Mouse (Mus musculus) monocyte, adult 5-6 weeks (primary cell): ENCODE data around the gene Tbl2. TPM values are rescaled to one million over a fixed set of nuclear protein-coding genes. Genes with fewer than 3 reads are reported as not detected.

Experiments
- ATAC-seq: fragments of 153-309, 156-312 bp; replicated peaks from 2 replicates; pipeline ENCODE4 v1.8.0; 2017; ENCODE audit warnings: mild to moderate bottlenecking; ENCODE audit not compliant: low TSS enrichment, insufficient number of reproducible peaks, severe bottlenecking, poor library complexity, low FRiP score
- total RNA-seq: library from RNA; stranded (forward); fragments of 200-1000, 200-491, 200-594 nt; gene quantifications from 3 replicates; pipeline ENCODE4 v1.2.3, GENCODE M21; 2017

Tbl2 gene
- total RNA-seq, 1 experiment from 2014 or later: 9.9 TPM

DNA sequence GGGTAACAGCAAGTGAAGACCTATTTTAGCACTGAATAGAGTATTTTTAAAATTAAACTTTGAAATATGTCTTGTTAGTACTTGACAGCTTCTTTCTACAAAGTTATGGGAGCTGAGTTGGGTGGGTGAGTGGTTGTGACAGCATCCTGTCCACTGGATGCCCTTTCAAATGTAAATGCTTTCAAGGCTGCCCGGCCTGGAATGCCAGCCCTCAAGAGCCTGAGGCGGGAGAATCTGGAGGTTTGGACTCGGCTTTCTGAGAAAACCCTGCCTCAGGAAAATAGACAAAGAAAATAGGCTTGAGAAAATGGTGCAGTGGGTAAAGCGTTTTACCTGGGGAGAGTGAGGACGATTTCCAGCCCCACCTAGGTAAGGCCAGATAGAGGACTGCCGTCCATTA, 32.3 kb downstream of the Tbl2 start:
- no peak for ATAC-seq

DNA sequence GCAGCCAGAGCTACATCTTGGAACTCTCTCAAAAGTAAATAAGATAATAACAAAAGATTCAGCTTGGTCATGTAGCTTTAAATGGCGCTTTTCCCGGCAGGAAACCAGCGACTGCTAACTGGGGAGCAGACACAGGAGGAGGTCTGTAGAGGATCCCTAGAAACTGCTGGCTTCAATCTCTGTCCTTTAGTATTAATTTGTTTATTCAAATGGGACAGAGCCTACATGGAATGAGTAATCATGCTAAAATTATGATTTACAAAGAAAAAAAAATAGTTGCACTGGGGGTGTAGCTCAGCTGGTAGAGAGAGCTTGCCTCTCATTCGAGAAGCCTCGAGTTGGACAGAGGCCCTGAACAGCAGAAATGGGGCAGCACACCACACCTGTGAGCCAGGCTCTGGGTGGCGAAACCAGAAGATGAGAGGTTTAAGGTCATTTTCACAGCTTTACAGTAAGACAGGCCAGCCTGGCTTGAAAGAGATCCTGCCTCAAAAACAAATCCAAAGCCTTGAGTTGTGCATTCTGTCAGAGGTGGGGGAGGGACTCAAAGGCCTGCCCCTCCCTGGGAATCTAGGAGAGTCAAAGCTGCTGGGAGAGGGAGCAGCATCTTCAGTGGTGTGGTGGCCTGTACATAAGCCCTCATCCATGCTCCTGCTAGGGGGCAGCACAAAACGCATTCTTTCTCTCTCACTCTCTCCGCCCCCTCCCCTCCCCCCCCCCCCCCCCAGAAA, 33.8 kb downstream of the Tbl2 start:
- no peak for ATAC-seq

DNA sequence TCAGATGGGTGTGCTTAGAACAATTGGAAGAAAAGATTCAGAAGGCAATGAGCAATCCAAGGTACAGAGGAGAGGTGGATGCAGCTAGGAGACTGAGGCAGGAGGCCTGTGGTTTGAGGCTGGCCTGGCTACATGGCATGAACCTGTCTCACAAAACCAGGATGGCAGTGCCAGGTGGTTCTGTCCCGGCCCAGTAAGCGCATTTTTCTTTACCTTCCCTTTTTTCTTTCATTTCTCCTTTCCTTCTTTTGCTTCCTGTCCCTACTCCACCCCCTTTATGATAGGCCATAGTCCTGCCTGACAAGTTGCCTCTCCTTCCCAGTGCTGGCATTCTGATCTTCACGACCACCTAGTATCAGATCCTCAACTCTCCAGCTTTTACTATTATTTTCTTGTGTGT, 35.6 kb downstream of the Tbl2 start:
- ATAC-seq: no peak

DNA sequence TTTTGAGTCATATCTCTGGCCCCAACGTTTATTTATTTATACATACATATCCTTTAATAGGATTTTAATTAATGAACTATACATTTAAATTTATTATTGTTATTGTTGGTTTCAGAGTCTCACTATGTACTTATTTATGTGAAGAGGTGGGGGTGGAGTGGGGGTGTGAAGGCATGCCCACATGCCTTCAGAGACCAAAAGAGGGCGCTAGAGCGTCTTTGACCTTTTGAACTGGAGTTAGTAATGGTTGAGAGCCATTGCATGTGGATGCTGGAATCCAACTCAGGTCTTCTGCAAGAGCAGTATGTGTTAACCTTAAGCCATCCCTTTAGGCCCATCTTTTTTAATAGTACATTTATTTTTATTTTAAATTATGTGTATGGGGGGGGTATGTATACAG, 36.1 kb downstream of the Tbl2 start:
- ATAC-seq: no peak

DNA sequence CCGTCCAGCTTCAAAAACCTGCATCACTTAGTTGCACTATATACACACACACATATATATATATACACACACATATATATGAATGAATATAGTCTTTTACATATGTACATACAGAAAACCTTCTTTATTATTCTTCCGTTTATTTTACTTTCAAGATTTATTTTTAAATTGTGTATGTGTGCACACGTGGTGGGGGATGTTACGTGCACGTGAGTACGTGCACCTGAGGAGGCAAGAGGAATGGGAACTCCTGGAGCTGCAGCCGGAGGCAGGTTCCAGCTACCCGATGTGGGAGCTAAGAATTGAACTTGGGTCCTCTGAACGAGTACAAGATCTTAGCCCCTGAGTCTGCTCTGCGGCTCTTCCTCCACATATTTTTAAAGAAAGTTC, 36.8 kb downstream of the Tbl2 start:
- no peak for ATAC-seq

DNA sequence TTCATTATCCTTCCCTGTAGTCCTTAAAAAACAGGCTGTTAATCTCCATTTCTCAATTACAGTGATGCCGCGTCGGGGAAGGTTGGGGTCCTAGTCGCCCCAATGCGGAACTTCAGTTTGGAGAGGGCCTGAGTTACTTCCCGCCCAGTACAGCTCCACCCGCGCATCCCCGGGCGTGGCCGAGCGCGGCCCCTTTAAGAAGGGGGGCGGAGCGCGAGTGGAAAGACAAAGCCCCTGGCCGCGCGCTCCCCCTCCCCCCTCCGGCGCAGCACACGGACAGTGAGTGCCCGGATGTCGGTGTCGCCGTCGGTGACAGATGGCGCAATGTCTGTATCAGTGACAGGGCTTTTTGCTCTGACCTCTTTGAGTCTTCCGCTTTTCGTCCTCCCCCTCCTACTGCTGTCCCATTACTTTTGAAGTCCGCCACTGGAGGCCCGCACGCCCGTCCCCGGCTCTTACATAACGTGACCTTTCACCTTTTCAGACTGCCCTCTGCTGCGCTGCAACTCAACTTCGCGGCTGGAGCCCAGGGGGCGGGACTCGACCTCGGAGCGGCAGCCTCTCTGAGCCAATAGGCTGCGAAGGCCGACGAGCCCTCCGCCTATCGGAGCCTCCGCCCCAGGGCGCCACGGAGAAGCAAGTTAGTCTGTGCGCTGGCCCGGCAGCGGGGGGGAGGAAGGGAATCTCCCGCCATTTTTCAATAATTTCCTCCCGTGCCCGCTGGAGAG, 37.3 kb downstream of the Tbl2 start, which contains the start of gene Baz1b:
Gene Baz1b, plus strand, starts transcription at position 644 of the 728 bp plus-strand sequence.
- ATAC-seq: peak; percentile 93

DNA sequence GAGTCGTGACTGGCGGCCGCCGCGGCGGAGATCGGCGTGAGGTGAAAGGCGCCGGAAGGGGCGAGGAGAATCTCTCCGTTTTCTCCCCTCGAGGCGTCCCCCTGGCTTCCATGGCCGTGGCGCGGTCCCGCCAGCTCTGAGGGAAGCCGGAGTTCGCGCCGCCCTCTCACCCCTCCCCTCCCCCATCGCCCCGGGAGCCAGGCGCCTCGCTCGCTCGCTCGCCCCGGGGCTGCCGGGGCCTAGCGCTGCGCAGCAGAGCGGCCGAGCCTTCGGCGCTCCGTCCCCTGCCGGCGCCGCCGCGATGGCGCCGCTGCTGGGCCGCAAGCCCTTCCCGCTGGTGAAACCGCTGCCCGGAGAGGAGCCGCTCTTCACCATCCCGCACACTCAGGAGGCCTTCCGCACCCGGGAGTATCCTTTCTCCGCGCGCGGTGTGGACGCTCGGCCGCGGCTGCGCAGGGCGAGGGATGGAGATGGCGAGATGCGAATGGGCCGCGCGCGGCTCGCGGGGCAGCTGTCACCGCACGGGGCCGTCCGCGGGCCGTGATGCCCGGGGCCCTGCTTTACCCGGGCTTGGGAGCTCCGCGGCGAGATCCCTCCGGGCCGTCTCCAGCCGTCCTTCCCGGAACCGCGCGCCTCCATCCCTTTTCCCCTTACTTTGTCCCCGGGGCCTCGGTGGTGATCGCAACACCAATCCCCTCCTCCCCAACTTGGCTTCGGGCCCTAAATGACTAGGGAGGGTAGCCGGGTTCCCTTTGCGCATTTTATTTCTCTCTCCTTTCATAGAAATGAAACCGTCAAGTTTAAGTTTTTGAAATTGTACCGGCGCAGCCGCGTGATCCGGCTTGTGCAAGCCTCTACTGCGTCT, 38.1 kb downstream of the Tbl2 start:
- ATAC-seq: no peak

DNA sequence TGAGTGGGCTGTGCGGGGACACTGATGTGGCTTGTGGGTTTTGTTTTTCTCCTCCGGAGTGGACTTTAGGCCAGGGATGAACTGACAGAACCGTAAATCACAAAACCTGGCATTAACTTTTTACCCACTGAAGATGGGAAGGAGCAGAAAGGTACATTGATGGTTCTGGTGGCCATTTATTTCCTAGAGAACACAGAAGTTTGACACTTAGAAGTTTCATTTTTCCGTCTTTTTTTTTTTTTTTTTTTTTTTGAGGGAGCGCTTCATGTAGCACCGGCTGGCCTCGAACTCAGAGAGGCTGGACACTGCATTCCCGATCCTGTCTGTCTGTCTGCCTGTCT, 38.7 kb downstream of the Tbl2 start:
- ATAC-seq: no peak

DNA sequence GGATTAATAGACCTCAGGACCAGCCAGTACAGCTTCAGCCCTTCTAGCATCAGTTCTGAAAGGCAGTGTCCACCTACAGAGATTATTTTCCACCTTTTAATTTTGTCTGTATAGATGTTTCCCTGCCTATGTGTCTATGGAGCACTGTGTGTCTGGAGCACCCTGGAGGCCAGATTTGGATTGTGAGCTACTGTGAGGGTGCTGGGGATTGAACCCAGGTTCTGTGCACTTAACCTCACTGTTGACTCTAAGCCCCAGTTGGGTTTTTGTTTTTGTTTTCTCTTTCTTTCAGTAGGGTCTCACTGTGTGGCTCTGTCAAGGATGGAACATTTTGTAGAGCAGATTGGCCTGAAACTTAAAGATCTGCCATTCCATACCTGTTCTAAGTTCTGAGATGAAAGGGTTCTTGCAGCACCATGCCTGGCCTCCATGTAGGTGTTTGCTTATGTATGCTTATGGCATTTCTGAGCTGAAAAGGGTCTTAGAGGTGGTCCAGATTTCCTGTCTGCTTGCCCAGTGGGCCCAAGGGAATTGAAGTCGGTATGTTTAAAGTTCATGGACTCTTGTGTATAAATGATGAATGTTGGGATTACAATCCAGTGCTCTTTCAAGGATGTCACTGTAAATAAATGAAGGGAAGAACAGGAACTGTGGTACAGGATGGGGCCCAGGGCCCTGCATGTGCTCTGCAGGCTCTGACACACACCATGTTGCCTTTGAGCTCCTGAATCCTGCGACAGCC, 40.0 kb downstream of the Tbl2 start:
- no peak for ATAC-seq

DNA sequence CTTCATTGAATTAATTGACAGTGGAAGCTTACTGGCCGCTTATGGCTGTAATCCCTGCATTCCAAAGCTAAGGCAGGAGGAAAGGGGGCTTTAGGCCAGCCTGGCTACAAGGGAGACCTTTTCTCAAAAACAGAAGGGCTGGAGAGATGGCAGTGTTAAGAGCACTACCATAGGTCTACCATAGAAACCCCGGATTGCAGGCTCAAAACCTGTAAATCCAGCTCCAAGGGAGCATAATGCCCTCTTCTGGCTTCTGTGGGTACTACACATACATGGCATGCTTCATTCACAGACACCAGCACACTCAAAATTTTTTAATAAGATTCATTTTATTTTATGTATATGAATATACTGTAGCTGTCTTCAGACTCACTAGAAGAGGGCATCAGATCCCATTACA, 42.2 kb downstream of the Tbl2 start:
- 0 out of 2 replicates have a peak, but pooled peaks have one; percentile 26 for ATAC-seq

DNA sequence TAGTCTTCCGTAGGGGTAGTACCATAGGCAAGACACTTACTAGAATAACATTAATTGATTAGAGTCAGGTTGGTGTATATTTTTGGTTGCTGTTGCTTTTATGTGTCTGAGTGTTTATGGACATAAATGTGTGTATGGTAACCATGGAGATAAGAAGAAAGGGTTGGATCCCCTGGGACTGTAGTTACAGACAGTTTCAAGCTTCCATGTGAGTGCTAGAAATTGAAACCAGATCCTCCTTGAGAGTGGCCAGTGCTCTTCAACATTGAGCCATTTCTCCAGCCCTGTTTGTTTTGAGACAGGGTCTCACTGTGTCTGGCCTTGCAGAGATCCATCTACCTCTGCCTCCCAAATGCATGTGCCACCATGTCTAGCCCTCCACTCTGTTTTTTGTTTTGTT, 43.0 kb downstream of the Tbl2 start:
- ATAC-seq: no peak

DNA sequence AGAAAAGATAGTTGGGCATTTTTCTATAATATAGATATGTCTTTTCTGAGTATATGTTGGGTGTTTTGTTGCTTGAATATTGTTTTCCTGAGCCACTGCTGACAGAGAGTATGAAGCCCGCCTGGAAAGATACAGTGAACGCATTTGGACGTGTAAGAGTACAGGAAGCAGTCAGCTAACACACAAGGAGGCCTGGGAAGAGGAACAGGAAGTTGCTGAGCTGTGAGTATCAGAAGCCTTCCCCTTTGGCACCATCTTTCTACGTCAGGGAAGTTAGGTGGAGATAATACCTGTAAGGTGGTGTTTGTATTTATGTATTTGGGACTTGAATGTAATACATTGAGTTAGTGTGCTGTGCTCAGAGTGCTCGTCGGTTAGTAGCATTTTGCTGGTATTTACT, 46.9 kb downstream of the Tbl2 start:
- ATAC-seq: peak; percentile 90

DNA sequence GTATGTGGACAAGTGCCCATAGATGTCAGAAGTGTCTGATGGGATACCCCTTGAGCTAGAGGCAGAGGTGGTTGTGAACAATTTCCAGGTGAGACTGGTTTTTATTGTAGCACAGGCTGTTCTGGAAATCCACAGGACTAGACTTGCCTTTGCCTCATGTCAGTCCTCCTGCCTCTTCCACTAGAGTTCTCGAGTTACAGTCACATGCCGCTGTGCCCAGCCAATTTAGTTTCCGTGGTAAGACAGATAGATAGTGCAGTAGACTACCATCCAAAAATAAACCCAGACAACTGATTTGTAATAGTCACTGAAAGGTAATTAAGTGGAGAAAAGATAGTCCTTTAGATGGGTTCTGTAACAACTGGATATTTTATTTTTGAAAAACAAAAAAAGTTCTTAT, 53.3 kb downstream of the Tbl2 start:
- ATAC-seq: no peak

DNA sequence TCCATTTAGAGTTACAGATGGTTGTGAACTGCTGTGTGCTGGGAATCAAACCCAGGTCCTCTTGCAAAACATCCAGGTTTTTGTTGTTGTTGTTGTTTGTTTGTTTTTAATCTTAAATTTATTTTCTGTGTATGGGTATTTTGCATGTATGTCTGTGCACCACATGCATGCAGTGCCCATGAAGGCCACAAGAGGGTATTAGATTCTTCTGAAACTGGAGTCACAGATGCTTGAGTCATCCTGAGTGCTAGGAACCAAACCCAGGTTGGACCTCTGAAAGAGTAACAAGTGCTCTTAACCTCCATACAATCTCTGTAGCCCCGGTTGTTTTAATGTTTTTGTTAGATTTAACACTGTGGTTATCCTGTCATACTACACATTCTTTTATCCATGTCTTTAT, 58.7 kb downstream of the Tbl2 start:
- no peak for ATAC-seq

Other genes starting within 250 kb of the Tbl2 start
- not detected in 3 replicates for gene Tmem270, start 242.9 kb upstream of the Tbl2 start, total RNA-seq
- gene Cldn13, start 234.1 kb upstream of the Tbl2 start, total RNA-seq: not detected in 3 replicates
- 1.3 to 1.6 TPM in 2 of 3 replicates, not detected in the other for gene Mettl27, start 217.3 kb upstream of the Tbl2 start, total RNA-seq
- gene Cldn4, start 202.7 kb upstream of the Tbl2 start, total RNA-seq: not detected in 3 replicates
- gene Cldn3, start 163.4 kb upstream of the Tbl2 start, total RNA-seq: not detected in 3 replicates
- 13.0 to 27.0 TPM (median 24.1 TPM) in 3 replicates for gene Abhd11, start 140.5 kb upstream of the Tbl2 start, total RNA-seq
- gene Stx1a, start 126.2 kb upstream of the Tbl2 start, total RNA-seq: 0.29 to 0.76 TPM in 2 of 3 replicates, not detected in the other
- 3.8 to 6.5 TPM (median 5.5 TPM) in 3 replicates for gene Dnajc30, start 85.5 kb upstream of the Tbl2 start, total RNA-seq
- 50.6 to 85.3 TPM (median 72.7 TPM) in 3 replicates for gene Bud23, start 84.7 kb upstream of the Tbl2 start, total RNA-seq
- 0.43 TPM in 1 of 3 replicates, not detected in the others for gene Vps37d, start 71.4 kb upstream of the Tbl2 start, total RNA-seq
- 0.57 to 4.5 TPM (median 1.1 TPM) in 3 replicates for gene Mlxipl, start 59.8 kb upstream of the Tbl2 start, total RNA-seq
- 52.4 to 63.3 TPM (median 53.1 TPM) in 3 replicates for gene Bcl7b, start 18.6 kb downstream of the Tbl2 start, total RNA-seq
- gene Baz1b, start 37.6 kb downstream of the Tbl2 start, total RNA-seq: 100 to 162 TPM (median 112 TPM) in 3 replicates
- not detected in 3 replicates for gene Fzd9, start 101.6 kb downstream of the Tbl2 start, total RNA-seq
- gene Fkbp6, start 200.4 kb downstream of the Tbl2 start, total RNA-seq: not detected in 3 replicates
- gene Trim50, start 203.6 kb downstream of the Tbl2 start, total RNA-seq: not detected in 3 replicates
- gene Nsun5, start 220.3 kb downstream of the Tbl2 start, total RNA-seq: 6.6 to 14.9 TPM (median 14.8 TPM) in 3 replicates
- 4.1 to 8.7 TPM (median 4.4 TPM) in 3 replicates for gene Pom121, start 244.9 kb downstream of the Tbl2 start, total RNA-seq